Mouse (Mus musculus) MEL (cell line): ENCODE measurements around the gene Gpld1. TPM values are rescaled to one million over a fixed set of nuclear protein-coding genes. Genes with fewer than 3 reads are reported as not detected.
A peak's percentile ranks its signal among the peaks of the same experiment; 100 is the strongest.

Experiments used
- DNase-seq: peaks from one replicate; pipeline ENCODE4 v3.0.0; 2011; ENCODE audit warnings: low read depth, low spot score
- H3K27ac ChIP-seq: 2 replicates; pipeline ENCODE4 v1.5.1; 2012; ENCODE audit warnings: low read depth, mild to moderate bottlenecking, control low read depth, low read length, moderate library complexity; ENCODE audit not compliant: control insufficient read depth
- H3K27me3 ChIP-seq, 2 experiments: fragments of 150-350 bp in 1 of 2; sonication (generic) in 1 of 2; 2 replicates each; pipeline ENCODE4 v1.6.1; 2012; ENCODE audit warnings: low read length in 2 of 2, mild to moderate bottlenecking in 2 of 2, improper control_type of control experiment in 1 of 2, moderate library complexity in 1 of 2; ENCODE audit not compliant: insufficient read depth in 2 of 2, control insufficient read depth in 1 of 2
- H3K36me3 ChIP-seq, 2 experiments: 2 replicates each; pipeline ENCODE4 v1.6.1; 2012 to 2014; ENCODE audit warnings: low read length in 2 of 2, improper control_type of control experiment in 1 of 2, inconsistent platforms in 1 of 2, mild to moderate bottlenecking in 1 of 2; ENCODE audit not compliant: insufficient read depth in 2 of 2, control insufficient read depth in 1 of 2
- H3K4me1 ChIP-seq, 2 experiments: fragments of 150-350 bp in 1 of 2; sonication (generic) in 1 of 2; 2 replicates each; pipeline ENCODE4 v1.6.1; 2012; ENCODE audit warnings: low read length in 2 of 2, improper control_type of control experiment in 1 of 2, mild to moderate bottlenecking in 1 of 2; ENCODE audit not compliant: insufficient read depth in 2 of 2, control insufficient read depth in 1 of 2
- H3K4me3 ChIP-seq, 2 experiments: fragments of 150-350 bp in 1 of 2; sonication (generic) in 1 of 2; 2 replicates each; pipeline ENCODE4 v1.5.1; 2012; ENCODE audit warnings: low read depth in 2 of 2, low read length in 2 of 2, mild to moderate bottlenecking in 2 of 2, moderate library complexity in 2 of 2, control low read depth in 1 of 2, improper control_type of control experiment in 1 of 2; ENCODE audit not compliant: control insufficient read depth in 1 of 2, insufficient read depth in 1 of 2
- H3K79me2 ChIP-seq: 2 replicates; pipeline ENCODE4 v1.6.1; 2012; ENCODE audit warnings: mild to moderate bottlenecking, low read length, moderate library complexity; ENCODE audit not compliant: control insufficient read depth, poor library complexity, insufficient read depth
- H3K9ac ChIP-seq: 2 replicates; pipeline ENCODE4 v1.6.1; 2012; ENCODE audit warnings: low read depth, mild to moderate bottlenecking, control low read depth, low read length, moderate library complexity; ENCODE audit not compliant: control insufficient read depth, poor library complexity, severe bottlenecking
- H3K9me3 ChIP-seq: fragments of 150-350 bp; sonication (generic); replicated peaks from 2 replicates; pipeline ENCODE4 v1.6.1; 2012; ENCODE audit warnings: mild to moderate bottlenecking, low read length, improper control_type of control experiment, moderate library complexity; ENCODE audit not compliant: insufficient read depth
- CHD1 ChIP-seq: IDR thresholded peaks from 2 replicates; pipeline ENCODE4 v1.6.1; 2012; ENCODE audit warnings: low read depth, mild to moderate bottlenecking, inconsistent platforms, low read length, improper control_type of control experiment
- CTCF ChIP-seq, 3 experiments: IDR thresholded peaks in 2 of 3; conservative IDR thresholded peaks in 1 of 3; 2 replicates each; pipeline ENCODE4 v1.5.1; 2011 to 2012; ENCODE audit warnings: low read length in 3 of 3, low read depth in 2 of 3, mild to moderate bottlenecking in 2 of 3, improper control_type of control experiment in 1 of 3, inconsistent platforms in 1 of 3, mixed read lengths in 1 of 3, moderate library complexity in 1 of 3; ENCODE audit not compliant: control insufficient read depth in 1 of 3, insufficient read depth in 1 of 3, poor library complexity in 1 of 3, severe bottlenecking in 1 of 3
- EP300 ChIP-seq, 2 experiments: IDR thresholded peaks; 2 replicates each; pipeline ENCODE4 v1.6.1; 2011; ENCODE audit warnings: improper control_type of control experiment in 2 of 2, low read length in 2 of 2, low read depth in 1 of 2, mild to moderate bottlenecking in 1 of 2
- GATA1 ChIP-seq: IDR thresholded peaks from 2 replicates; pipeline ENCODE4 v1.6.1; 2011; ENCODE audit warnings: low read depth, low read length, improper control_type of control experiment
- HCFC1 ChIP-seq: IDR thresholded peaks from 2 replicates; pipeline ENCODE4 v1.6.1; 2012; ENCODE audit warnings: low read depth, mild to moderate bottlenecking, inconsistent platforms, low read length, improper control_type of control experiment, moderate library complexity
- JUND ChIP-seq: IDR thresholded peaks from 2 replicates; pipeline ENCODE4 v1.6.1; 2011; ENCODE audit warnings: low read depth, mild to moderate bottlenecking, improper control_type of control experiment, low read length
- KAT2A ChIP-seq: conservative IDR thresholded peaks from 2 replicates; pipeline ENCODE4 v1.6.1; 2012; ENCODE audit warnings: low read depth, low read length, improper control_type of control experiment, inconsistent platforms
- MEF2A ChIP-seq: IDR thresholded peaks from 2 replicates; pipeline ENCODE4 v1.6.1; 2014; ENCODE audit warnings: low read depth, mild to moderate bottlenecking, inconsistent platforms, low read length, improper control_type of control experiment; ENCODE audit not compliant: poor library complexity, insufficient replicate concordance, severe bottlenecking; ENCODE audit errors: extremely low read depth
- MXI1 ChIP-seq: IDR thresholded peaks from 2 replicates; pipeline ENCODE4 v1.6.1; 2011; ENCODE audit warnings: mild to moderate bottlenecking, low read depth, low read length, improper control_type of control experiment
- POLR2A ChIP-seq, 2 experiments: IDR thresholded peaks; 2 replicates each; pipeline ENCODE4 v1.6.1; 2011 to 2012; ENCODE audit warnings: low read length in 2 of 2, mild to moderate bottlenecking in 2 of 2, control low read depth in 1 of 2, improper control_type of control experiment in 1 of 2, low read depth in 1 of 2, moderate library complexity in 1 of 2; ENCODE audit not compliant: control insufficient read depth in 1 of 2, insufficient read depth in 1 of 2, poor library complexity in 1 of 2
- POLR2AphosphoS2 ChIP-seq: IDR thresholded peaks from 2 replicates; pipeline ENCODE4 v1.6.1; 2011; ENCODE audit warnings: low read length, improper control_type of control experiment
- RCOR1 ChIP-seq: IDR thresholded peaks from 2 replicates; pipeline ENCODE4 v1.6.1; 2012; ENCODE audit warnings: low read depth, mild to moderate bottlenecking, inconsistent platforms, low read length, improper control_type of control experiment
- SIN3A ChIP-seq: IDR thresholded peaks from 2 replicates; pipeline ENCODE4 v1.6.1; 2012; ENCODE audit warnings: low read length, improper control_type of control experiment, inconsistent platforms
- TAL1 ChIP-seq: IDR thresholded peaks from 2 replicates; pipeline ENCODE4 v1.6.1; 2012; ENCODE audit warnings: mild to moderate bottlenecking, inconsistent platforms, low read length, moderate library complexity, mixed read lengths
- TBP ChIP-seq: IDR thresholded peaks from 2 replicates; pipeline ENCODE4 v1.8.0; 2011; ENCODE audit warnings: low read depth, low read length, improper control_type of control experiment
- USF1 ChIP-seq: IDR thresholded peaks from 2 replicates; pipeline ENCODE4 v1.6.1; 2014; ENCODE audit warnings: low read depth, mild to moderate bottlenecking, inconsistent platforms, low read length, improper control_type of control experiment, moderate library complexity
- ZC3H11A ChIP-seq: IDR thresholded peaks from 2 replicates; pipeline ENCODE4 v1.6.1; 2012; ENCODE audit warnings: low read depth, mild to moderate bottlenecking, inconsistent platforms, low read length, improper control_type of control experiment
- ZKSCAN1 ChIP-seq: IDR thresholded peaks from 2 replicates; pipeline ENCODE4 v1.6.1; 2012; ENCODE audit warnings: low read depth, mild to moderate bottlenecking, inconsistent platforms, low read length, improper control_type of control experiment, moderate library complexity
- polyA plus RNA-seq, 2 experiments: library from polyadenylated mRNA; stranded (reverse) in 1 of 2; unstranded in 1 of 2; fragments of >175 nt in 1 of 2; fragments of >200 nt in 1 of 2; gene quantifications; 2 replicates each; pipeline versions ENCODE4 v1.2.1 to v1.2.4; 2012; ENCODE audit warnings: low replicate concordance in 2 of 2, low read depth in 1 of 2; ENCODE audit not compliant: insufficient read length in 2 of 2, insufficient read depth in 1 of 2, missing spikeins in 1 of 2
- total RNA-seq: library from RNA; depleted of rRNA; stranded (reverse); fragments of 300-350 nt; gene quantifications from 2 replicates; pipeline ENCODE4 v1.2.3, GENCODE M21; 2012

Gene Gpld1
- total and polyA plus RNA-seq, 3 experiments: 0.03 to 0.92 TPM; not detected in 1

DNA sequence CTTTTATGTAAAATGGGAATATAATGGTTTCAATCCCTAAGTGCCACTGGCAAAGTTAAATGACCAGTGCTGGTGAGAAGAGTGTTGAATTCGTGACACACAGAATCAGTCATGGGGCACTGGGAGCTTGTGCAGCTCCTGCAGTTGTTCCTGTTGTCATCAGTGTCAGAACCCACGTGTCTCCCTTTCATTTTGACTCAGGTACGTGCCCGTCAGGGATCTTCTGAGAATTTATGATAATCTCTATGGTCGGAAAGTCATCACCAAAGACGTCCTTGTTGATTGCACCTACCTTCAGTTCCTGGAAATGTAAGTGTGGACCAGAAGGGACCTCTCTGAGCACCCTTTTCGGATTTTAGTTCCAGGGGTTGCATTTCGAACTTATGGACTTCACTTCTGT is 19.2 kb downstream of the Gpld1 start:
- no peak overlapping the region for H3K4me3 ChIP-seq
- H3K27me3 ChIP-seq: no peaks in the 10 kb centered on the region; a peak in 2 of 4 replicates
- no peak overlapping the region for H3K9ac ChIP-seq
- peaks cover 3 to 11% of the 10 kb centered on the region in 2 experiments; a peak in 3 of 4 replicates for H3K4me1 ChIP-seq
- no peaks in the 10 kb centered on the region for H3K79me2 ChIP-seq
- H3K36me3 ChIP-seq: 0 out of 4 replicates have a peak, but pooled peaks cover 0 to 2% of the 10 kb centered on the region in 2 experiments
- H3K27ac ChIP-seq: no peak overlapping the region
- TF ChIP-seq POLR2A (IDR thresholded peaks at IDR 0.05; ENCODE audit: control insufficient read depth in 1 of 2, insufficient read depth in 1 of 2, low read depth in 1 of 2, low read length in 2 of 2, poor library complexity in 1 of 2): no peak
- no peak for TF ChIP-seq KAT2A
- no peak for TF ChIP-seq TAL1
- no peak for TF ChIP-seq CHD1
- TF ChIP-seq GATA1: no peak
- TF ChIP-seq JUND: no peak
- no peak for TF ChIP-seq MEF2A
- TF ChIP-seq RCOR1: no peak
- no peak for TF ChIP-seq MXI1
- TF ChIP-seq EP300 (IDR thresholded peaks at IDR 0.05; ENCODE audit: low read depth in 1 of 2, low read length in 2 of 2): no peak
- TF ChIP-seq HCFC1: no peak
- no peak for TF ChIP-seq CTCF (IDR thresholded peaks at IDR 0.05 in 2 of 3, conservative IDR thresholded peaks at IDR 0.05 in 1 of 3; ENCODE audit: control insufficient read depth in 1 of 3, insufficient read depth in 1 of 3, low read depth in 2 of 3, low read length in 3 of 3, poor library complexity in 1 of 3, severe bottlenecking in 1 of 3)
- no peak for TF ChIP-seq ZKSCAN1
- no peak for TF ChIP-seq TBP
- TF ChIP-seq POLR2AphosphoS2: no peak
- no peak for TF ChIP-seq ZC3H11A
- H3K9me3 ChIP-seq: no peaks in the 10 kb centered on the region
- no peak for DNase-seq

DNA sequence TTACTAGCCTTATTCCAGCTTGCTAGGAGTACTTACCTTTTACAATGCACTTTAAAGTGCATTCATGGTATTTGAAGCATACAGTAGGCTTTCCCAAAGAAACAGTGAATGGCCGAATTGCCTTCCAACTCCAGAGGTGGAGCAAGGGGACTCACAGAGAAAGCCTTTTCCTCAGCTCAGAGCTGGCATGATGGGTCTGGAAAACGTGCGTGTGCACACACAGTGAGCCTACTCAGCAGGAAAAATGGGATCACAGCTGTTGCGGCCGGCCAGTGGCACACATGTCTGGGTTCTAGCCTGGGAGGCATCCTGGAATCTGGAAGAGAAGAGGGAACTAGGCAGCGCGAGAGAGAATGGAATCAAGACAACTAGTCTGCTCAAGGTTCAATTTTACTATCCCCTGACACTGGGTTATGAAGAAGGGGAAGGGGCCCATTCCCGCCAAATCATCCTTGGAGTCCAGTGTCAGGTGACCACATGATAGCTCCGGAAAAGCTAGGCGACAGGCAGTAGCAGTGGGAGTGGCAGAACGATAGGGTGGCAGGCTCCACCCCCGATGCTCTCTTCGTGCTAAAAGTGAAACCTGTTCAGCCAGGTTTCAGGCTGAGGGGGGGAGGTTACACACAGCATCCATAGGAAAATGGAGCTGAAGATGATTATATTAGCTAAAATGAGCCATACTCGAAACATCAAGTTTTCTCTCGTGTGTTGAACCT is 22.3 kb downstream of the Gpld1 start:
- Histone ChIP-seq H3K27ac (no peak overlapping the region), H3K9me3 (no peaks in the 10 kb centered on the region), H3K79me2 (no peaks in the 10 kb centered on the region), H3K9ac (peak overlapping the region; percentile 60), H3K4me1 (peaks cover 3 to 11% of the 10 kb centered on the region in 2 experiments; a peak in 3 of 4 replicates), H3K36me3 (0 out of 4 replicates have a peak, but pooled peaks cover 0 to 2% of the 10 kb centered on the region in 2 experiments), H3K4me3 (peak overlapping the region; percentile 58 to 86), H3K27me3 (no peaks in the 10 kb centered on the region)
- TF ChIP-seq SIN3A (no peak), POLR2A (IDR thresholded peaks at IDR 0.05; ENCODE audit: control insufficient read depth in 1 of 2, insufficient read depth in 1 of 2, low read depth in 1 of 2, low read length in 2 of 2, poor library complexity in 1 of 2) (peak in 1 of 2 experiments; percentile 29; a peak in 1 of 4 replicates), USF1 (peak; percentile 65)
- DNase-seq: peak; percentile 64
